Comparison of ENCODE assay signal across 9 mouse cellular contexts in genomic region chr4:141962811-141963685, GRCm38 (mm10). TPM values are rescaled to one million over a fixed set of nuclear protein-coding genes. Genes with fewer than 3 reads are reported as not detected.
DNase-seq lines count a peak whose midpoint lies in the region; ATAC-seq and TF ChIP-seq lines count a peak whose summit lies in the region.
"Had no signal": no experiment of that assay in that cellular context is flagged by ENCODE, and none has a peak within 500 bp of the region (broad histone marks: within the 10 kb centered on the region; RNA-seq: fewer than 3 reads in every experiment).

No protein-coding gene starts in this region.

- peak; percentile 35 to 69 for TF ChIP-seq CTCF in CH12.LX (conservative IDR thresholded peaks at IDR 0.05 in 1 of 2, IDR thresholded peaks at IDR 0.05 in 1 of 2; ENCODE audit: low read depth in 2 of 2, low read length in 2 of 2)
- TF ChIP-seq CTCF in thymus, adult 2 months (IDR thresholded peaks at IDR 0.05; ENCODE audit: borderline replicate concordance, control insufficient read depth, extremely low read depth, insufficient read depth, low read length, poor library complexity): peak; percentile 93

- peak overlapping the region; percentile 61; the same call in 1 of the 2 replicates for H3K4me2 ChIP-seq in CH12.LX (ENCODE audit: insufficient read depth, low read depth, poor library complexity, severe bottlenecking)
- H3K4me2 ChIP-seq in heart, embryonic 12.5 days: peak overlapping the region; percentile 53

- TF ChIP-seq RAD21 in CH12.LX (IDR thresholded peaks at IDR 0.05; ENCODE audit: low read depth, low read length): peak; percentile 9

- peak; percentile 91 for DNase-seq in heart, adult 11 months
- no peak for DNase-seq in heart, postnatal 25 days (ENCODE audit: low spot score)
- no peak for DNase-seq in CH12.LX (ENCODE audit: extremely low read depth)
- DNase-seq in cerebellum, postnatal 25 days: peak; percentile 62 to 81
- peak; percentile 86 for DNase-seq in kidney, postnatal 4 days
- peak; percentile 70 for DNase-seq in thymus, adult 2 months

- no peak overlapping the region for H3K27ac ChIP-seq in CH12.LX (ENCODE audit: insufficient read depth, low read depth)
- no peak overlapping the region for H3K27ac ChIP-seq in heart, embryonic 12.5 days (ENCODE audit: poor library complexity, severe bottlenecking)
- H3K27ac ChIP-seq in thymus, adult 2 months (ENCODE audit: control insufficient read depth, insufficient read depth, low read length): no peak overlapping the region
- H3K27ac ChIP-seq: macrophage had no signal

- in situ Hi-C loops in CH12.LX (cut with MboI; ENCODE audit: low pct_ligation_motif_present, low pct_unique_long_range_greater_than_20kb, low sequenced_read_pairs): loop anchor here (25.0 kb wide), 1 partner anchor 551 kb away; the partner anchor contains the start of genes Clcnkb and Hspb7

- no peaks in the 10 kb centered on the region for H3K36me3 ChIP-seq in CH12.LX (replicated peaks in 1 of 2; ENCODE audit: control insufficient read depth in 1 of 2, insufficient read depth in 1 of 2, low read length in 1 of 2)
- peaks cover 8% of the 10 kb centered on the region; the same call in 1 of the 2 replicates for H3K36me3 ChIP-seq in heart, embryonic 12.5 days
- no peaks in the 10 kb centered on the region for H3K36me3 ChIP-seq in thymus, adult 2 months (ENCODE audit: control insufficient read depth, insufficient read depth, low read length)

- H3K27me3 ChIP-seq in CH12.LX (replicated peaks): no peaks in the 10 kb centered on the region
- H3K27me3 ChIP-seq in heart, embryonic 12.5 days (replicated peaks): no peaks in the 10 kb centered on the region
- H3K27me3 ChIP-seq in thymus, adult 2 months (ENCODE audit: control insufficient read depth, insufficient read depth, low read length): no peaks in the 10 kb centered on the region

- intact Hi-C loops in heart, postnatal 25 days (cut with DNase I): no loop called here

- H3K9me3 ChIP-seq in CH12.LX (replicated peaks; ENCODE audit: low read length): peaks cover 9% of the 10 kb centered on the region
- H3K9me3 ChIP-seq in heart, embryonic 12.5 days (replicated peaks): peaks cover 2% of the 10 kb centered on the region; the same call in 1 of the 2 replicates

- H3K9ac ChIP-seq in CH12.LX (ENCODE audit: insufficient read depth, low read depth): no peak overlapping the region
- no peak overlapping the region for H3K9ac ChIP-seq in heart, embryonic 12.5 days

- no peak for TF ChIP-seq EP300 in CH12.LX (IDR thresholded peaks at IDR 0.05; ENCODE audit: low read length)

- TF ChIP-seq POLR2A in CH12.LX (IDR thresholded peaks at IDR 0.05; ENCODE audit: low read depth, low read length): no peak
- TF ChIP-seq POLR2A in thymus, adult 2 months (IDR thresholded peaks at IDR 0.05; ENCODE audit: control insufficient read depth, extremely low read depth, insufficient read depth, low read length, poor library complexity): no peak

- ATAC-seq in heart, embryonic 12.5 days (ENCODE audit: insufficient number of reproducible peaks, low FRiP score): no peak
- peak; percentile 90 for ATAC-seq in megakaryocyte-erythroid progenitor cell, adult 5-6 weeks (replicated peaks; ENCODE audit: low FRiP score, low TSS enrichment, poor library complexity, severe bottlenecking)

- peaks cover 3 to 32% of the 10 kb centered on the region in 2 experiments; a peak in 2 of 4 replicates for H3K4me1 ChIP-seq in CH12.LX (ENCODE audit: control insufficient read depth in 1 of 2, insufficient read depth in 2 of 2)
- peaks cover 22% of the 10 kb centered on the region for H3K4me1 ChIP-seq in heart, embryonic 12.5 days (replicated peaks)
- H3K4me1 ChIP-seq in thymus, adult 2 months (replicated peaks; ENCODE audit: control insufficient read depth, insufficient read depth, low read length): no peaks in the 10 kb centered on the region

- 9% methylated on average over 23 of the region's 23 CpGs for WGBS in heart, embryonic 12.5 days
- 13% methylated on average over 23 of the region's 23 CpGs for WGBS in thymus, adult 2 months

- dilution Hi-C loops in CH12.LX (cut with MboI; ENCODE audit: extremely low pct_ligation_motif_present, extremely low pct_unique_long_range_greater_than_20kb, low sequenced_read_pairs): no loop called here

- H3K79me2 ChIP-seq in CH12.LX (replicated peaks; ENCODE audit: control insufficient read depth, extremely low read depth, insufficient read depth, poor library complexity, severe bottlenecking): no peaks in the 10 kb centered on the region

- no peak overlapping the region for H3K4me3 ChIP-seq in CH12.LX (replicated peaks in 1 of 3; ENCODE audit: low read depth in 2 of 3, low read length in 2 of 3, poor library complexity in 1 of 3)
- no peak overlapping the region for H3K4me3 ChIP-seq in heart, embryonic 12.5 days
- H3K4me3 ChIP-seq in thymus, adult 2 months (ENCODE audit: control insufficient read depth, insufficient read depth, low read length): no peak overlapping the region

TF ChIP-seq in CH12.LX, 34 proteins besides CTCF, POLR2A, EP300 and RAD21:
- TF ChIP-seq MAZ (IDR thresholded peaks at IDR 0.05; ENCODE audit: low read depth, low read length) (0 out of 2 replicates have a peak, but pooled peaks have one; percentile 46), SMC3 (IDR thresholded peaks at IDR 0.05; ENCODE audit: low read depth, low read length) (peak; percentile 49), GABPA (IDR thresholded peaks at IDR 0.05; ENCODE audit: insufficient replicate concordance, low read depth, low read length) (no peak), ZNF384 (IDR thresholded peaks at IDR 0.05; ENCODE audit: low read depth, low read length) (peak; percentile 74), MAFK (IDR thresholded peaks at IDR 0.05; ENCODE audit: insufficient replicate concordance, low read length) (no peak)

RNA-seq across cellular contexts. Expression of gene Fhad1, which starts 51.8 kb away (rescaled TPM):
- under 1 TPM; 0.05 to 0.31 TPM for total RNA-seq in heart, postnatal 25 days (2021)
- total RNA-seq in CH12.LX (2012; rRNA removed) (3.8 and 4.8 TPM in 2 replicates), CH12.LX (2014; rRNA removed) (5.3 and 5.5 TPM in 2 replicates)
- polyA plus RNA-seq in CH12.LX (2012; ENCODE audit: insufficient read length, low read depth): 8.6 and 10.1 TPM in 2 replicates
- 3.9 and 4.8 TPM in 2 replicates for polyA plus RNA-seq in heart, embryonic 12.5 days (2016; fragmentation: Nextera tagmentation; extraction: Ambion mirVana)
- total RNA-seq in megakaryocyte-erythroid progenitor cell, adult 5-6 weeks (2014; fragmentation: Nextera tagmentation): not detected in 2 replicates
- total RNA-seq in megakaryocyte-erythroid progenitor cell, adult 5-6 weeks (2017): not detected in 2 replicates
- 0.78 and 1.1 TPM in 2 replicates for polyA plus RNA-seq in thymus, adult 2 months (2012; rRNA removed)

Comparison
In these comparisons a context has a peak if more than half of its experiments do, and no peak if none do; other contexts are left out.
1. DNase-seq: peak in heart, adult 11 months (single experiment), cerebellum, postnatal 25 days (2 of 2), kidney, postnatal 4 days (2 of 2) and thymus, adult 2 months (single experiment); none in heart, postnatal 25 days (single experiment) and CH12.LX (single experiment).